Mouse (Mus musculus): ENCODE results near the gene Cdc40.

DNA sequence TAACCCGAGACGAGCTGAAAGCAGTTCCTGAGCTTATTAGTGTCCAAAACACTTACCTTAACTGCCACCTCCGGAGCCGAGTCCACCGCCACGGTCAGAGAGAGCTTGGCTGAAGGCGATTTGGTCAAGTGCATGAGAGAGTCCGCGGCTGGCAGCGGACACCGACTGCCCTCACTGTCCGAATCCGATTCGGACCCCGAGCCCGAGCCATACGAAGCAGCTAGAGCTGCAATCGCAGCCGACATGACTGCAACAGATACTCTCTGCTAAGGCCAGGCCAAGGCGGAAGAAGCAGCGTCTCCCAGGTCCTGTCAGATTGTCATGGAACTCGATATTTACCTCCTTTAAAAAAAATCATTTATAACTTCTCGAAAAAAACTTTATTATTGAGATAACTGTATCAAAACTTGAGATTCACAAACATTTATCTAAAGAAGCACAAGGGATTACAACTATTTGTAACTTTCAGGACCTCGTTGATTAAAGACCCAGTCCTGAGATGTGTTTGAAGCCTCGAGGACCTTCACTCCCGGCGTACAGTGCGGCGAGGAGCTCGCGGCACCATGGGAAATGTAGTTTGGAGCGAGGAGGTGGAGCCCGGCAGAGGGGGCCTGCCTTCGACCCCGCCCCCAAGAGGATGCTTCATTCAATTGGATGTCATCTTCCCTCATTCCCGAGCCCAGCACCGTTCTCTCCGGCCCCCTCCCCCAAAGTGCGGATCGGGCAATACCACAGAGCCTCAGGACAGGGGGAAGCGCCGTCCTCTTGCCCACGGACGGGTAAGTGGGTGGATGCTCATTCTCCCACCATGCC is at the start of gene Cdc40, which contains the start of gene Wasf1:
- TF ChIP-seq TAL1 (conservative IDR thresholded peaks at IDR 0.05; ENCODE audit: low read depth, low read length) (no peak), GATA2 (IDR thresholded peaks at IDR 0.05; ENCODE audit: borderline replicate concordance, low read depth, low read length) (no peak), CTCF (IDR thresholded peaks at IDR 0.05; ENCODE audit: low read depth, low read length) (no peak), GATA1 (IDR thresholded peaks at IDR 0.05; ENCODE audit: borderline replicate concordance, low read length) (no peak)

Measured in G1E (cell line).